Mouse (Mus musculus): Measurements from ENCODE around the gene L1cam. TPM values are rescaled to one million over a fixed set of nuclear protein-coding genes. Genes with fewer than 3 reads are reported as not detected.

Gene L1cam
- polyA plus RNA-seq, 1 experiment = 24.9 TPM

DNA sequence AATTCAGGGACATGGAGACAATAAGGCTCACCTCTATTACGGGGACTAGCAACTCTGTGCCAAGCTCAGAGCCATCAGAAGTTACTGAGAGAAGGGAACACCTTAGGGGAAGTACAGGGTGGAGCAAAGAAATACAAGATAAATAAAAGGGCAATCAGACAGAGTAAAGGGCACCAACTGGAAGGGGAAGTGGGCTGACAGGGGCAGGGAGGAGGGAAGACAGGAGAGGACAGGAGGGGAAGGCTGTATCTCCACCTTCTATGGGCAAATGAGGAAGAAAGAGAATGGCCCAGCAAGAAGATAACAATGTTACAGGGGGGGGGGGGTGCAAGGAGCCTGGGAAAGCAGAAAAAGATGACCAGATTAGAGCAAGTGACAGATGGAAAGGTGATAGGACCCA is 18.9 kb downstream of the L1cam start:
- DNase-seq (ENCODE audit: low spot score) = no peak

DNA sequence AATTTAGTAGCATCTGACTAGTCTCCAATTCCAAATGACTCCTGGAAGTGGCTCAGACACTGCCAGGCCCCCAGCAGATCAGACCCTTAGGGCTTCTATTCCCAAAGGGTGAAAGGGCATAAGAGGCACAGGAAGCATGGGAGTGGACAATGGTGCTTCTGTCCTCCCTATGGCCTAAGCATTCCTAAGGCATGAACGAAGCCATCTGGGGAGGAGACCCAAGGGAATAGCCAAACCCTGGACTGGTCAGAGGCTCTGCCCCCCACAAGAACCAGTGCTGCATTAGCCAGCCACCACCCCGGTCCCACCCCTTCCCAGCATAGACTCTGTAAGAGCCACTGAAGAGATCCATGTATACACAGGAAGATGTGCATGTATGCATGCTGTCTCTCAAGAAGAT is 20.0 kb downstream of the L1cam start:
- DNase-seq (ENCODE audit: low spot score) = no peak

DNA sequence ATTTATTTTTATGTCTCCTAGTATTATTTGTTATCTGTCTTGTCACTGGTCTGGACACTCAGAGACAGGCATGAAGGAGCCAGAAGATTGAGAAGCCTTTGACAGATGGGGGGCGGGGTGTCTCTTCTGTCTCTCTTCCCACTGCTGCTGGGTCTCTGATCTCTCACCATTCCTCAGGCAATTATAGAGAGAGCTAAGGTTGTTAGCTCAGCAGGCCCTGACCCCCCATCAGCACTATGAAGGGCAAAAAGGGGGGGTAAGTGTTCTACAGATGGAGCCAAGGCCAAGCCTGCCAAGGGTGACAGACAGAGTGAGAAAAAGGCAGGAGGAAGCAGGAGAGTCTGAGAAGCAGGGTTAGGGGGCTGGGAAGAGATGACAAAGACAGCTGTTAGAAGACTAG is 23.9 kb downstream of the L1cam start:
- DNase-seq (ENCODE audit: low spot score) = no peak

DNA sequence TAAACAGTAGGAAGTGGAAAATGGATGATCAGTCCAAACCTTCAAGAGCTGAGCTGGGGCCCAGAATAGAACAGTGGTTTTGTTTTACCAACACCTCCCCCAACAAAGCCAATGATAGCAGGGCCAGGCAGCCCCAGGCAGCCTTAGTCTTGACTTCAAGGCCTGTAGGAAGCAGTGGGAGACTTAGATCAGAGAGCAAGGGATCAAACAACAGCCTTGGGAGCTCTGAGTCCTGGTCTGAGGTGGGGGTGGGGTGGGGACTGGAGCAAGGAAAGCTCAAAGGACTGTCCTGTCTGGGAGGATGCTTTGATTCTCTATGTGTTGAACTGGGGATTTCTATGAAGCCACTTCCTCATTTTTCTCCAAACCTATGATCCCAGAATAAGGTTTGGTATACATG is 24.4 kb downstream of the L1cam start:
- no peak for DNase-seq (ENCODE audit: low spot score)

DNA sequence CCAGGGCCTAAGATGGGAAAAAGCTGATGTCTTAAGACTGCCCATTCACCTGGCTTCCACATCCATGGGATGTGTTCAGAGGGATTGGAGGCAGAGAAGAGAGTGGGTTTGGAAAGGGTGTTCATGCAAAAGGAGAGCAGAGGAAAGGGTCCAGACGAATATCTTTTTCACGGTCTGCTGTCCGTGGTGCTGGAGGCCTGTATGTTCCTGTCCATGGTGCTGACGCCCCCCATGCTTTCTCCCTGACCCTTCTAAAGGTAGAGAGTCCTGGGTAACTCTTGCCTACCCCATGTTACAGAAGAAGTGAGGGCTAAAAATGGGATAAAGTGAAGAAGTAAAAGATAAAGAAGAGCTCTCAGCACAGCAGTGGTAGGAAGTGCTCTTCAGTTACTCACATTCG is 26.6 kb downstream of the L1cam start:
- no peak for DNase-seq (ENCODE audit: low spot score)

DNA sequence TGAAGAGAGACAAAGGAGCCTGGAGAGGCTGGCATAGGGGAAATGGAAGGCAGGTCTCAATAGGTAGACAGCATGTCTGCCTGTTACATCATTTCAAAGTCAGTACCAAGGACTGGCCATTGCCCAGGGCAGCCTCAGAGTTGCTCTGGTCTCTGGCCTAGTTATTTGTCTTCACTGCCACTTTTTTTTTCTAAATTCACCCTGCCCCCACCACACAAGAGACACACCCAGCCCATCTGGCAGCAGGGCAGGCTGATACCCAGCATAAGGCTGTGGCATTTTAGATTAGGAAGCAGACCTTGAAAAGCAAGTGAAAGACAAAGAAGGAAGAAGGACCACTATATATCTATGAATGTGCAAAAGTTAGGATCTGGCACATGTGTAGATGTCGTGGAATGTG is 28.1 kb downstream of the L1cam start:
- DNase-seq (ENCODE audit: low spot score) = no peak

DNA sequence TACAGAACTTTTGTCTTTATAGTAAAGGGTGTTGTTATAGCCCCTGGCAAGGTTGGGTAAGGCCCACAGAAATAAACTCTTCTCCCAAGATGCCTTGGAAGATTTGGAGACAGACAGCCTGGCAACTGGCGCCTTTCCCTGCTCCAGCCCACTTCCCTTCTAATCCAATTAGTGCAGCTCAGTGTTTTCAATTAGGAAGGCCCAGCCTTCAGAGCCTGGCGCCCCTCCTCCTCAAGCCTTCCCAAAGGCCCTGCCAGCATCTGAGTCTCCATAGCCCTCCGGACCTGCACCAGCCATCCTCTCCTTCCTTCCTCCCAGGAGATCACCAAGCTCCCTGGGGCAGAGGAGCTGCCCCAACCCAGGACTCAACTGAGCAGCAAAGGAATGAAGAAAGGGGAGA is 28.6 kb downstream of the L1cam start:
- DNase-seq (ENCODE audit: low spot score) = no peak

DNA sequence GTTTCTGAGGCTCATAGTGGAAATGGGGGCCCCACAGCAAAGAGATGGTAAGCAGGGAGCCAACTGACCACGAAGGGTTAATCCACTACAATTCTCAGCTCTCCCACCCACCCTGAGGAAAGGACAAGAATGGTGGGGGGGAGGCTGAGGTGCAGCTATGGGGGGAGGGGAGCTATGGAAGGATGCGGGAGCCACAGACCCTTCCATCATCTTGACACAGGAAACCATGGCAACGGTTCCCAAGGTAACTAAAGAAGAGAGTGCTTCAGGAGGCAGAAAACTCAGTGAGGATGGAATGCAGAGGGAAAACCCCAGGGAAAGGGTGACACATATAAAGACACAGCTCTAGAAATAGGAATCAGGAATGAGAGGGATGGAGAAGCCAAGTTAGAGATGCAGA is 31.2 kb downstream of the L1cam start:
- DNase-seq (ENCODE audit: low spot score) = no peak

DNA sequence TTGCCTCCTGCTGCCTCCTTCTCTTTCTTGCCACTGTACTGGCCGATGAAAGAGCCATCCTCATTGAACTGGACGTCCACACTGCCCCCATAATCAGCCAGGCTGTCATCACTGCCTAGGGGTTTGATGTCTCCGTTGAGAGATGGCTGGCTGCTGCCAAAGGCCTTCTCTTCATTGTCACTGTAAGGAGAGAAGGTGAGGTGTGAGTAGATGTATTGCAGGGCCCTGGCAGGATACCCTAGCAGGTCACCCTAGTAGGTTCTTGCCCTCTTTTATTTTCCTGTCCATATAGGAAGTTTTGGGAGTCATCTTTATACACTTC is 40.9 kb downstream of the L1cam start:
- no peak for DNase-seq (ENCODE audit: low spot score)

DNA sequence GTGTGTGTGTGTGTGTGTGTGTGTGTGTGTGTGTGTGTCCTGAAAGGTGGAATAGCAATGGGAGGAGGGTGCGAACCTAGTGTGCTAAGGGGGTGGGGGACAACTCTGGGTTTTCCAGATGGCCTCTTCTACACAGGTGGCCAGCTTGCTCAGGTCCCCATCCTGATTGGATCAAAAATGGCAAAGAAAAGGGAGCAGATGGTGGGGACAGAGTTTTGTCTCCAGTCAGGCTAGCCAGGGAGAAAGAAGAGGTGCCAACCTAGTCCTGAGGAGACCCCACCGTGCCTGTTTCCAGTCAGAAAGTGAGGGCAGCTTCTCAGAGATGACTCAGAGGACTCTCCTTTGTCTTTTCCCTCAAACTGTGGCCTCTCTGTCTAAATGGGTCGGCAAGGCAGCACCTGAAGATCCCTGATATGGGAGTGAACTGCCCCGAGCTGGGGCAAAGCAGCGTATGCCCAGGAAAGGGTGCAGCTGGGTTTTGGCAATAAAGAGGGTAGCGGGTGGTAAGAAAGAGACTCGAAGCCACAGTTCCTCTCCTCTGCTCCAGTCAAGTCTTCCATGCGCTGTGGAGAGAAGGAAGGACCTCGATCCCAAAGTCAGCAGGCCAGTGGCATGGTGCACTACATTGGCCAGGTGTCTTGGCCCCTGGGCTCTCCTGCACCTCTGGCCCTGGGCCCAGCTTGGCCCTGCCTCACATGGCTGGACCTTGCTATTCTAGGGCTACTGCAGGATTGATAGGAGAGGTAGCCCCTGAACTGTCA is 41.4 kb downstream of the L1cam start:
- no peak for DNase-seq (ENCODE audit: low spot score)

DNA sequence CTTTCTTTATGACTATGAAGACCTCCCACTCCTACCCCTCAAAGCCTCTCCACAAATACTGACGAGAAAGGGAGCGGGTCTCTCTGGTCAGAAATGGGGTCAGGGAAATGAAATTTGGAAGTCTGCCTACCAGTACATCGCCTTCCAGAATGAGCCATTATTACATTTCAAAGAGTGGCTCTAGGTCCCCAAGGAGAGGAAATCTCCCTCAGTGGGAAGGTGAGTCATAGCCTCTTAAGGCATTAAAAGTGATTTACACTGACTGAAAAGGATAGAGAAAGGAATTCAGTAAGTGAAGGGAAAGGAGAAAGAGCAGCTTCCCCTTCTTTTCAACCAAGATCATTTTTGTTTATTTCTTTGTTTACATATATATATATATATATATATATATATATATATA is 59.2 kb downstream of the L1cam start:
- no peak for DNase-seq (ENCODE audit: low spot score)

DNA sequence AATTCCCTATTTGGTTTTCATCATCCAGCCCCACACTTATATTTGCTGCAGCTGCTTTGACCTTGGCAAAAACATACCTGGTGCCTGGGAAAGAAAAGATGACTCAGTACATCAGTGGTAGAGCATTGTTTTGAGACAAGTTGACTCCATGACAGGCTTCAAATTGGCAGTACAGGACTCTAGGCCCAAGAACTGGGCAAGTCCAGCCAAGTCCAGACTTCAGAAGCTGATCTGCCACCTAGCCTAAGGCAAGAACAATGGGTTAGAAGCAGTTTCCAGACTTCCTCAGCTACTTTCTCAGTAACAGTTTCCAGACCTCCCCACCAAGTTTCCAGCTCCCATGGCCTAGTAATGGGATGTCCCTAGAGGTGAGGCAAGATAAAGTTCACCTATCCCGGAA is 60.2 kb downstream of the L1cam start:
- DNase-seq (ENCODE audit: low spot score) = no peak

DNA sequence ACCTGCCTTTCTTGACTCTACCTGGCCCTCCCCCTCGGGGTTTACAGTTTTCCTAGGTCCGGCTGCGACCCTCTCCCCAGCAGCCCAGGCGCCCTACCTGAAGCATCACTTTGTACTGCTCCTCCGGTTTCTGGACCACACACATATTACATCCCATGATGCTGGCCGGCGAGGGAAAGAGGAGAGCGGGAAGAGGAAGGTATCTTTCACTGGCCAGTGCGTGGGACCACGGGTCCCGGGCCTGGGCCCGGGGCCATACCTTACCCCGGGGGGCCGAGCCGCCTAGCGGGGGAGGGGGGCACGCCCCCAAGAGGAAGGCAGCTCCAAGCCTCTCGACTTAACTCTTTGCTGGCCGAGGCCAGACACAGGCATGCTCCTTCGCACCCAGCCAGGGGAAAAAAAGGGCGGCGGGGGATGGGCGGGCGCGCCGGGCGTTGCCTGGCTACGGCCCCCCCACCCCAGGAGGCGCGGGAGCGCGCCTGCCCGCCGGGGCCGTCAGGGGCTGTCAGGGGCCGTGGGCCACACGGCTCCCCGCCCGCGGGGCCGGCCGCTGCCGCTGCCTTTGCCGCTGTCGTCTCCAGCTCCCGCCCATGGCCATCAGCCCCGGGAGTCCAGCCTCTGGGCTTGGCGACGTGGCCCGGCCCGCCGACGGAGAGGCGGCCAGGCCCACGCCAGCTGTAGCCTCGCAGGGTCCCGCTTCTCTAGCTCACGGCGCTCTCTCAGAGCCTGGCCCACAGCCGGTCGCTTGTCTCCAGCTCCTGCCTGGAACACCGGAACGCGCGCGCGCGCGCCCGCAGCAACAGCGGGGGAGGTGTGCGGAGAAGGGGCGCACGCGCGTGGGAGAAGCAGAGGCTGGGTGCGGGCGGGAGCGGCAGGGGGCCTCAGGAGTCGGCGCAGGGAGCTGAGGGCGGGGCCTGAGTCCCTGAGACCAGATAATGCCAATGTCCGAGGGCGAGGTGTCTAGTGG is 71.4 kb downstream of the L1cam start, which contains the start of gene Pdzd4:
Gene Pdzd4 (minus strand): TSS at position 785 of the 967 bp plus-strand sequence.
- peak; percentile 26 for DNase-seq (ENCODE audit: low spot score)

DNA sequence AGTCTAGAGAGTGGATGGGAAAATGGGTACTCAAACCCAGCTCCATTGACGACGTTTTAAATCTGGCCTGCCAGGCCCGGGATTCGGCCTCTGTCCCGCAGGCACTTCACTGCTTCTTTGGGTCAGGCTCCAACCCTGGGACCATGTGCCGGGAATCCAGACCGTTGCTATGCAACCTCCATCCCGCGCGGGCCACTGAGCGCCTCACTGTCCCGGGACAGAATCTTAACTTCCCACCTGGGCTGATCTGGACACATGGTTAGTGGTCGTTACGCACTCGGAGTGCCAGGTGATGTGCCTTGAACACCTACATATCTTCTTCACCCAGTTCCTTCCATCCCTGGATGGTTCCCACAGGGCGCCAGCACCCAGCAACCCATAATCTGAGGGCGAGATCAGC is 72.2 kb downstream of the L1cam start:
- DNase-seq (ENCODE audit: low spot score) = no peak

DNA sequence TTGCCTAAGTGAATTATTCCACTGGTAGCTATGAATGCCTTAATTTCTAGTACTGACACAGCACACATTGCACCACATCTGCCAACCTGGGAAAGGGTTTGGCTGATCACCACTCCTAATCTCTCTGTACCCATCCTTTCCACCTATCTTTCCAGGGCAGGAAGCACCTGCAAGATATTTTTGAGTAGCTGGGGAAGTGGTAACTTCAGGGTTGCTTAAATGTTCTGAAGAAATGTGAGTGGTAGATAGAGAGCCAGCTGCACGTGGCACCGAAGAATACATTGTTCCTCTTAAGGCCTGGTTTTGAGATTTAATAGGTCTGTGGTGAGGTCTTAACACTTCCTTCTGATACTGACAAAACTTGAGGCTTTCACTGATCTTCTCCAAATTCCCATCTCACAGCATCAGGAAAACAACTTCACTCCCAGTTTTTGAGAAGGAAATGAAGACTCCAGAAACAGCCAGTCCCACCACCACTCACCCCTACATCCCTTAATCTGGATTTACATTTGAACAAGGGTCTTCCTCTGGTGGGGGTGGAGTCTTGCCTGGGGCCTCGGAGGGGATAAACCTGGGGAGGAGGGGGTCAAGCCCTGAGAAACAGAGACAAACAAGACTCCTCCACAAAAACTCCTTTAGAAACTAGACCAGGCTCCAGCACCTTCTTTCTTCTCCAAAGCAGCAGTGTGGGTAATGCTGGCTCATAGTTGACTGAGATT is 79.2 kb downstream of the L1cam start:
- DNase-seq (ENCODE audit: low spot score) = no peak

DNA sequence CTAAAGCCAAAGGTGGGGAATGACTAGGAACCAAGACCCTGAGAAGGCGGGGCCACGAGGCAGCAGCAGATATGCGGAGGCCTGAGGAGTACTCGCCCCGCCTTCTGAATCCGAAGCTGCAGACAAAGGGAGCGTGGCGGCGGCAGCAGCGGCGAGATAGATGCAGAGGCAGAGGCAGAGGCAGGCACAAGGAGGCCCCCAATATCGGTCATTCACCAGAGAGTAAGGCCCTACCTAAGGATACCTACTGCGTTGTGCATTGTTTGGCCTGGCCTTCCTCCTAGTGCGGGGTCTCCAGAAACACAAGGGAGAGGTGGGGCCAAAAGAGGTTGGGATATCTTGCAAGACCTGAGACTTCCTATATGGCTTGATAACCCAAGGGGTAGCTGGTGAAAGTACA is 80.8 kb downstream of the L1cam start:
- no peak for DNase-seq (ENCODE audit: low spot score)

DNA sequence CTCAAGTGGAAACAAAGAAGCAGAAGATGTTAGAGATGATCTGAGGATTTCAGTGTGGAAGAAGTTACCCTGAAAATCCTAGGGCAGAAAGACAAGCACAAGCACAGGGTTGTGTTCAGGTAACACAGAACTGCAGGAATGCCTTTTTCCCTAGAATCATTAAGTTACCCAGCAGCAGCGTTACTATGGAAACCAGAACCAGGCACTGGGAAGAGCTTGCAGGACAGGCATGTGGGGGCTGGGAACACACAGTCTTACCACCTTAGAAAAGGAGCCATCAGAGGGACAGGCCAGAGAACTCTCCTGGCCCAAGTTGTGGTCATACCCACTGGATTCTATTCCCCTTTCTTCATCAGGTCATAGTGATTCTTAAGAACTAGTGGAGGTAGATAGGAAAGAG is 90.1 kb downstream of the L1cam start:
- no peak for DNase-seq (ENCODE audit: low spot score)

Other genes starting within 250 kb of the L1cam start
- 159 and 178 TPM in 2 replicates for gene Pnck, start 236.0 kb downstream of the L1cam start, polyA plus RNA-seq (2012; rRNA removed)
- 78.1 and 87.3 TPM in 2 replicates for gene Slc6a8, start 223.0 kb downstream of the L1cam start, polyA plus RNA-seq (2012; rRNA removed)
- gene Bcap31, start 179.9 kb downstream of the L1cam start, polyA plus RNA-seq (2012; rRNA removed) = 175 and 177 TPM in 2 replicates
- 20.2 and 27.2 TPM in 2 replicates for gene Abcd1, start 179.5 kb downstream of the L1cam start, polyA plus RNA-seq (2012; rRNA removed)
- gene Plxnb3, start 139.0 kb downstream of the L1cam start, polyA plus RNA-seq (2012; rRNA removed) = 0.99 TPM in 2 replicates
- 7.3 and 9.4 TPM in 2 replicates for gene Srpk3, start 121.7 kb downstream of the L1cam start, polyA plus RNA-seq (2012; rRNA removed)
- 285 and 332 TPM in 2 replicates for gene Idh3g, start 109.2 kb downstream of the L1cam start, polyA plus RNA-seq (2012; rRNA removed)
- 189 and 254 TPM in 2 replicates for gene Ssr4, start 109.1 kb downstream of the L1cam start, polyA plus RNA-seq (2012; rRNA removed)
- gene Pdzd4, start 71.1 kb downstream of the L1cam start, polyA plus RNA-seq (2012; rRNA removed) = 9.5 and 10.4 TPM in 2 replicates
- gene Avpr2, start 4.0 kb downstream of the L1cam start, polyA plus RNA-seq (2012; rRNA removed) = not detected in 2 replicates
- gene Arhgap4, start 25.8 kb upstream of the L1cam start, polyA plus RNA-seq (2012; rRNA removed) = 6.0 and 8.4 TPM in 2 replicates
- 86.8 and 92.2 TPM in 2 replicates for gene Naa10, start 25.8 kb upstream of the L1cam start, polyA plus RNA-seq (2012; rRNA removed)
- gene Renbp, start 34.7 kb upstream of the L1cam start, polyA plus RNA-seq (2012; rRNA removed) = 35.0 and 36.8 TPM in 2 replicates
- gene Hcfc1, start 70.3 kb upstream of the L1cam start, polyA plus RNA-seq (2012; rRNA removed) = 18.7 and 32.6 TPM in 2 replicates
- 89.2 and 104 TPM in 2 replicates for gene Irak1, start 127.8 kb upstream of the L1cam start, polyA plus RNA-seq (2012; rRNA removed)
- gene Opn1mw, start 231.4 kb upstream of the L1cam start, polyA plus RNA-seq (2012; rRNA removed) = not detected in 2 replicates
- gene Mecp2, start 239.3 kb upstream of the L1cam start, polyA plus RNA-seq (2012; rRNA removed) = 12.8 and 17.1 TPM in 2 replicates

All from urinary bladder, adult 2 months (tissue).